Mouse (Mus musculus): ENCODE data around the gene Ppm1b.

The Ppm1b gene

DNA sequence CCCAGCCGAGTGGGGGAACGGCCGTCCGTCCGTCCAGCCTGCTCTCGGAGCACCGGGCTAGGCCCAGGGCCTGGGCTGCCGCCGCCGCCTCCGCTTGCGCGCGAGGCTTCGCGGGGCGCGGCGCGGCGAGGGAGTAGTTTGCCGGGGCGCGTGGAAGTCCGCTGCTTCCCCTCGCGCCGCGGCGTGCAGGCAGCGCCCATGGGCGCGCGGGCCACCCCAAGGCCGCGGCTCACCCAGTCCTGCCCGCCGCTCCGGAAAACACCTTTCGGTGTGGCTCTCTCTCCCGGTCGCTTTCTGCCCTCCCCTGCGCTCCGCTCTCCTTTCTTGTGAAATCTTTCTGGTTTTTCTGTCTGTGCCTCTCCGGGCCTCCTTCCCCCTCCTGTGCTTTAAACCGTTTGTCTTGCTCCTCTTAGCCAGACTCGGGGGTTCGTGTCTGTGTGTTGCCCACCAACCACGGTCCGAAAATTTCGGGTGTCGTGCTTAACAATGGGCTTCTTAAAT, 1.9 kb downstream of the Ppm1b start:
- DNase-seq: no peak

DNA sequence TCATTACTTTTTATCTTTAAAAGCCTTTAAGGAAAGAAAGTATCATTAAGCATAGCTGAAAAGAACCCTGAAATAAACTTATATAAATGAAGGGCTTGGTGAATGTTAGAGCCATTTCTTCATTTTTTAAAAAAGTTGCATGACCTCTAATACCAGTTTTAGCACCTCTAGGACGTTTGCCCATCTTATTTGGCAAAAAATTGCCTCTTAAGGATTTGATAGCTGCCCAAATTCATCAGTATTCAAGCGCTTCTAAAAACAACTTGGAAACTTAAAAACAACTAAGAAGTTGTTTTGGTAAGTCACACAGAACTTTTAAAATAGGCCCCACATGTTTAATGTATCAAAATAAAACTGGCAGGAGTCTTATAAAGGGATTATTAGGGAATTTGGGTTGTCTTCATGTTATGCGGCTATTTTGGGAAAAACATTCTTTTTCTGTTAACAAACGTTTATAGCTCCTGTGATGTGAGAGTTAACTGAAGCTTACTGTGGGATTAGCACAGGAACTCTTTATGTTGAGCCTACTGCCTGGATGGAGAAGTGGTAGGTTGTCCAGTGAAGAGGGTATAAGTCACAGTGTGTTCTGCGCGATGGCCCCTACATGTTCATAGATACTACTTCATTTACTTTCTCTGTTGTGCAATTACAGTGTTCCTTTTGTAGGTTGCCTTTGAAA, 2.6 kb downstream of the Ppm1b start:
- peak; percentile 54 for DNase-seq

DNA sequence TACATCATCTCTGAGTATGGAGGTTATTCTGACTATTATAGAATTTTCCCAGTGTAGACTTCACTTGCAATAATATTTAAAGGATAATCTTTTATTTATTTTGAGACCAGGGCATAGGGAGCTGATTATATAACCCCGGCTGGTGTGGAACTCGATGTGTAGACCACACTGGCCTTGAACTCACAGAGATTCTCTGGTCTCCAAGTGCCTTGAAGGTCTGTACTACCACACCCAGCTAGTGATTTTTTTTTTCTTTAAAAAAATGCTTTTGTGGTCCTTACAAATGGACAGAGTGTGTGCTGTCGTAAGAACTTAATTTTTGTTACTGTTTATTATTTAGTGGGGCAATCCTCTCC, 3.1 kb downstream of the Ppm1b start:
- DNase-seq: peak; percentile 48

DNA sequence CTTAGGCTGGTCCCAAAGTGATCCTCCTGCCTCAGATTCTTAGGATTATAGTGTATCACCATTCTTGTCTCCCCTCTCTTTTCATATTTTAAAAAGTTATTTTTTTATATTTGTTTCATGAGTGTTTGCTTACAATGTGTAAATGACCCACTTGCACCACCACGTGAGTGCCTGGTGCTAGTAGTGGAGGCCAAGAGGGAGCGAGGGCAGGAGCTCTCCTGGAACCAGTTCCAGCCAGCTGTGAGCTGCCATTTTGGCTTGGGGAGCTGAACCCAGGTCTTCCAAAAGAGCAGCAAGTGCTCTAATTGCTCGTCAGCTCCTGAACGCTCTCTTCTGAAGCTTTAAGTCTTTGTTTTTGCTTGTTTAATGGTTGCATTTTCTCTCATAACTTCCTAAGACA, 3.6 kb downstream of the Ppm1b start:
- peak; percentile 85 for DNase-seq

DNA sequence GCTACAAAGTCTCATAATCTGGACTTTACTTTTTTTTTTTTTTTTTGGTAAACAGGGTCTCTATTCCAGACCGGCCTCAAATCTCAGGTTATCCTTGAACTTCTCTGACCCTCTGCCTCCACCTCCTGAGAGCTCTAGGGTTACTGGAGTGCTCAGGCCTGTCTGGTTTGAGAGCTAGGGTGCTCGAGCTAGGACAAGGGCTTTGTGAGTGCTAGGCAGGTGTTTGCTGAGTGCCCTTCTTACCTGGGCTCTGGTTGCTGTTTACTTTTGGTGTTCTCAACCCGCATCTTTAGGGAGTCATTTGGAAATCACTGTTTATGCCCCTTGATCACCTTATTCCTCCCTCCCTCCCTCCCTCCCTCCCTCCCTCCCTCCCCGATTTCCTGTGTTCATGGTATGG, 5.5 kb downstream of the Ppm1b start:
- peak; percentile 79 for DNase-seq

DNA sequence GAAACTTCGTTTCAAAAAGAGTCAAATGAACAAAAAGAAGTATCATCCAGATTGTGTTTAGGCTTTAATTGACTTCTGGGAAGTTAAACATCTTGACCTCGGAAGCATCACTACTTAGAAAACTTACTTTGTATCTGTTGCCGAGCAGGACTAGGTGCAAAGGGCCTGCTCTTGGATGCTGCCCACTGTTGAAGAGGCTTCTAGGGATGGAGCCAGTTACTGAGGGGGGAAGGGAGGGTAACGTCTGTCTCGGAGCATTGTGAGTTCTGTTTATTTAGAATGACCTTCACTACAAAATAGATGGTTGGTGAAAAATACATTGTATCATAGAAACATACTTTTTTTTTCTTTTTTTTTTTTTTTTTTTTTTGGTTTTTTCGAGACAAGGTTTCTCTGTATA, 7.1 kb downstream of the Ppm1b start:
- peak; percentile 74 for DNase-seq

DNA sequence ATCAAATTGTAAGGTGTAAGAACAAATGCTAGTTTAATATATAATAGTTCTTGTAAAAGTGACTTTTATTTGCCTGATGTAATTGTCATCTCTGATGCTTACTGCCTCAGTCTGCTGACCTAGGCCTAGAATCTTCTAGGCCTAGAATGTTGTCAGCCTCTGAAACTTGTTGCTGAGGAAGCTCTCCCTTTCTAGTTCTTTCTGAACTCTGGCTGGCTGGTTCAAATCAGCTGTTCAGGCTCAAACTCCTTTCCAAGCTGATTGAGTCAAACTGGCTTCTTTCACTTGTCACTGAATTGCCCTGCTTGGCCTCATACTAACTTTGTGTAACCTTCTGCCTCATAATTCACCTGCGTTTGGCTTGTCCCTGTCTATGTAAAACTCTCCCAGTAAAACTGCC, 9.7 kb downstream of the Ppm1b start:
- DNase-seq: peak; percentile 55

DNA sequence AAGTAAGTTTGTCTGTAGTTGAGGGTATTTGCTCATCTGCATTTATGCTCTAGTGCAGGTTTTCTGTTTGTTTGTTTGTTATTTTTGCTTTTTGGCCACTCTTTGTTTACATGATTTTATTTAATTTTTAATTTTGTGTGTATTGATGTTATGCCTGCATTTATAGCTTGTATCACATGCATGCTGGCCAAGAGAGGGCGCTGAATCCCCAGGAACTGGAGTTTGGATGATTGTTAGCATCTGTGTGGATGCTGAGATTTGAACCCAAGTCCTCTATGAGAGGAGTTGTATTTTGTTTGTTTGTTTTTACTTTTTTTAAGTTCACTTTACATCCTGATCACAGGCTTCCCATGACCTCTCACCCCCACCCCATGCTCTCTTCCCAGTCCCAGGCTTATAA, 10.5 kb downstream of the Ppm1b start:
- DNase-seq: peak; percentile 66

DNA sequence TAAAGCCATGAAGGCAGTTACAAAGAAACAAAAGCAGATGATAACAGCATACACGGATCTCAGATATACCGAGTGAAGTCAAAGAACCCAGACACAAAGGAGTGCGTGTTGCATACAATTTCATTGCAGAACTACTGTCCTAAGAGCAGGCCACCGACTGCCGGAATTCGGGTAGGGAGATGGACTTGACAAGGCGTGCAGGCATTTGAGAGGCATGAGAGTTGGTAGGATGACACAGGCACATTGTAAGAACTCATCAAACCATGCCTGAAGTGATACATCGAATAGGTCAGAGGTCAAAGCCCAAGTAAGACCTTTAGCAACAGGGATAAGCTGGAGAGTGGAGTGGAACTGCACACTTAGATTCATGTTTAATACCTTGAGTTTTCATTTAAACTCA, 13.4 kb downstream of the Ppm1b start:
- DNase-seq: peak; percentile 83

DNA sequence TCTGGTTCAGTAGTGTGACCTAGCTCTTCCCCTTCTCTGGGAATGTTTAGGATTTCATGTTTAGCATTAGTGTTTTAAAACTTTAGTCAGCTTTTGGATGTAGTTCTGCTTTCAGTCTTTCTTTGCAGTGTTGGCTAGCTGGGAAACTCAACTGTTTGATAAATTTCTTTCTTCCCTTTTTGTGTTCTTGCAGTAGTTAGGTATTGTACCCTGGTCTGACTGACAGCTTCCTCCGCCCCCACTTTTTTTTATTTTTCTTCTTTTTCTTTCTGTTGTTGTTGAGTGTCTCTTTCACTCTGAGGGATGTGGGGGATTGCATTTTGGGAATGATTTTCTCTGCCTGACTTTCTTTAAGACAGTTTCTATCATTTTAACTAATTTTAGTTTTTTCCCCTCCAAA, 25.2 kb downstream of the Ppm1b start:
- no peak for DNase-seq

DNA sequence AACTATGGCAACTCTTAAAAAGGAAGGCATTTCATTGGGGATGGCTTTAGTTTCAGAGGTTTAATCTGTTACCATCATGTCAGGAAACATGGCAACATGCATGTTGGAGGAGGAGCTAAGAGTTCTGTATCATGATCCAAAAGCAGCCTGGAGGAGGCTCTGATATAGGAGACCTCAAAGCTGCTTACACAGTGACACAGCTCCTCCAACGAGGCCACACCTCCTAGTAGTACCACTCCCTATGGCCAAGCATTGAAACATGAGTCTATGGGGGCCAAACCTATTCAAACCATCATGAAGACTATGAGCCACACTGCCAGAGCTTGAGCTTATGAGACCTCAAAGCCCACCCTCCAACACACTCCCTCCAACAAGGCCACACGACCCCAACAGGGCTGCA, 26.2 kb downstream of the Ppm1b start:
- DNase-seq: no peak

DNA sequence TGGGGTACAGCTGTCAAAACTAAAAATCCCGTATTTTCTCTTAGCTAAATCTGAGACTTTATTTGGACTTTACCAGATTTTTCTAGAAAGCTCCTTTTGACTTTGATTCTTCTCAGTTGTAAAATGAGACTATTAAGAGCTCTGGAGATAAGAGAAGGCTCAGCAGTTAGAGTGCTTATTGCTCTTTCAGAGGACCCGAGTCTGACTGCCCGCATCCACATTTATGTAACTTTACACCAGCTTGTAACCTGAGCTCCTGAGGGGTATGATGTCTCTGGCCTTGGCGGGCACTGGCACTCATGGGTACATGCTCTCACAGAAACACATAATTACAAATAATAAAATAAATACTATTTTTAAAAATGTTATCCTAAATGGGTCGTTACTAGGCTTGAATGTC, 29.8 kb downstream of the Ppm1b start:
- no peak for DNase-seq

DNA sequence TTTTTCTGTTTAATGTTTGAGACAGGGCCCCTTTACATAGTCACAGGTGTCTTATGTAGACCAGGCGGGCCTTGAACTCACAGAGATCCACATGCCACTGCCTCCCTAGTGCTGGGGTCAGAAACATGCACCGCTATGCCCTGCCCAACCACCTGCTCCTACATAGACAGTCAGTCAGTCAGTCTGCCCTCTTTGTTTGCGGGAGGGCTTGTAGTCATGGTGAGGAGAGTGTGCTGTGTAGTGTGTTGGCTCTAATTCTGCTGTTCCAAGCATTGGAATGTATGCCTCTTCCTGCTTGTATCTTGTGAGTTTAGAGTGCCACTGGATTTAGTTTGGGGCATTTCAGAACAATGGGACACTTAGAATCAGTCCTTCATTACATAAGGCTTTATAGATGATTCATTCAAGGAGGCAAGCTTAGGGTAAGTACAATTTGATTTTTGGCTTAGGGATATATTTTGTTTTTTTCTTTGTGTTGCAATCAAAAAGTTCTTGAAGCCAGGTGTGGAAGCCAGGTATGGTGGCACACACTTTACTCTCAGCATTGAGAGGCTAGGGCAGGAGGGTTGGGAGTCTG, 31.4 kb downstream of the Ppm1b start:
- no peak for DNase-seq

DNA sequence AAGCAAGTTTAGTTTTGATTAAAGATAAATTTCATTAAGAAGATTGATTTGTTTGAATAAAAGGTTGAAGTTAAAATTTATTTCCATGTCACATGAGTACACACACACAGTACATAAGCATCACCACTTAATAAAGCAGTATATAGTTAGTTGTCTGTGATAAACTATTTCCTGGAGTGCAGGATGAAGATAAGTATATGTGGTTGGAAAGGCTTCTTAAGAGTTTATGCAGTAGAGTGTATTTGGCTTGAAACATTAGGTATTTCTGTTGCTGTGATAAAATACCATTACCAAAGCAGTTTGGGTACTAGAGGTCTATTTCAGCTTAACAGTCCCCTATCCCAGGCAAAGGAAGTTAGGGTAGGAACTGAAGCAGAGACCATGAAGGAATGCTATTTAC, 32.0 kb downstream of the Ppm1b start:
- DNase-seq: no peak

DNA sequence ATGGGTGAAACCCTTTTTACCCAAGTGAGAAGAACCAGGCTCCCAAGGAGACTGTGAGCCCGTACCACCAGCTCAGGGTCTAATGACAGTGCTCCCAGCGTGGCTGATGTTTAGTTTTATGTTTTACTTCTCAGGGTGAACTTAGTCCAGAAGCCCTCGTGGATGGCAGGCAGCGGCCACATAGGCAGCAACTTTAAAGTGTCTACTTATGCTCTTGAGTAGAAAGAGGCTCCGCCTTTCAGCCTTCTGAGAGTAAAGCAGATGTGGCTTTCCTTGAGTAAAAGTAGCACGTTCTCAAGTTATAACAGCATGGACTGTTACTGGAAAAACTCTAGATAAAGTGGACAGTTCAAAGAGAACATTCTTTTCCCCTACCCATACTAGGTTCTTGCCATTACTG, 39.3 kb downstream of the Ppm1b start:
- no peak for DNase-seq

DNA sequence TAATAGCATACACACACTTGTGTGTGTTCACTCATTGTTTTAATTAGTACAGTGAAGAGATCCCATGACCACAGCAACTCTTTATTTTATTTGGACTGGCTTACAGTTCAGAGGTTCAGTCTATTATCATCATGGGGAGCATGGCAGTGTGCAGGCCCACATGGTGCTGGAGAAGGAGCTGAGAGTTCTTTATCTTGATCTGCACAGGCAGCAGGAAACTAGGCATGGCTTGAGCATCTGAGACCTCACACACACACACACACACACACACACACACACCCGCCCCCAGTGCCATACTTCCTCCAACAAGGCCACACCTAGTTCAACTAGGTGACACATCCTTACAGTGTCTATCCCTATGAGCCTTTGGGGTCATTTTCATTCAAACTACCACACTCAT, 41.1 kb downstream of the Ppm1b start:
- no peak for DNase-seq

DNA sequence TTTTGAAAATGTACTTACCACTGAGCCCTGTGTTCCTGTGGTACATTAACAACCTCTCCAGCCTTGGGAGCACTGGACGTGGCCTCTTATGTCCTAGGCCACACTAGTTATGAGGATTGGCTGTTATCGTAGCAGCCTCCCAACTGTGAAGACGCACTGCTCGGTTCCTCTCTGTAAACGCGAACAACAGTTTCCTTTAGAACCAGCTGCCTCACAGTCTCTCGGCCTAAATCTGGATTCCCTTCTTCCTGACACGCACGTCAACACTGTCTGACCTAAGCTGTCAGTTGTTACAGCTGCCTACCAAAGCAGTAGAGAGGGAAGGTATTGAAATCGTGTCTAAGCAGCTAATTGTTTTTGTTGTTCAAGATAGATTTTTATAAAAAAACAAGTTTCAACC, 43.1 kb downstream of the Ppm1b start:
- no peak for DNase-seq

DNA sequence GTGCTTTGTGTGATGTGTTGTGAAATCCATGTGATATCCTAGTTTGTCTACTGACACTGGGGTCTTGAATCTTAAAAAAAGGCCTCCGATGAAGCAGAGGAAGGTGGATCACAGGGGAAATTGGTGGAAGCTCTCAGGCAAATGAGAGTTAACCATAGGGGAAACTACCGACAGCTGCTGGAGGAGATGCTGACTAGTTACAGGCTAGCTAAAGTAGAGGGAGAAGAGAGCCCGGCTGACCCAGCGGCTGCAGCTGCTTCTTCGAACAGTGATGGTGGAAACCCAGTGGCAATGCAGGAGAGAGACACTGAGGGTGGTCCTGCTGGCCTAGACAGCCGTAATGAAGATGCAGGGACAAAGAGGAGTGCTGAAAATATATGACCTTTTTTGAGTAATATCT, 56.9 kb downstream of the Ppm1b start:
- DNase-seq: peak; percentile 25

DNA sequence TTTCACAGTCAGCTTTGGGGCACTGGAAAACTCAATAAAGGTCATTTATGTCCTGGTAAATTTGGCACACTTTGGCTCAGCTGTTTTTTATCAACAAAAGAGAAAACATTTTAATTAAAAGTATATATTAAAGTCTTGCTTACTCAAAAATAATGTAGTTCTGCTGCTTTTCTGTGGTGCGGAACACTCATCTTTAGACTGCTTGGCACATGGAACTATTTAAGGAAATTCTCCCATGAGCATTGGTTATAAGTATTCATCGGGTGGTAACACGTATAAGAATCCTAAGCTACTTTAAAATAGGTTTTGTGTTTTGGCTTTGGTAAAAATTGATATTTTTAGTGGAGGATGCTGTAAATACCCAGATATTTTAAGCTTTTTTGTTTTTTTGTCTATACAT, 58.1 kb downstream of the Ppm1b start:
- DNase-seq: no peak

DNA sequence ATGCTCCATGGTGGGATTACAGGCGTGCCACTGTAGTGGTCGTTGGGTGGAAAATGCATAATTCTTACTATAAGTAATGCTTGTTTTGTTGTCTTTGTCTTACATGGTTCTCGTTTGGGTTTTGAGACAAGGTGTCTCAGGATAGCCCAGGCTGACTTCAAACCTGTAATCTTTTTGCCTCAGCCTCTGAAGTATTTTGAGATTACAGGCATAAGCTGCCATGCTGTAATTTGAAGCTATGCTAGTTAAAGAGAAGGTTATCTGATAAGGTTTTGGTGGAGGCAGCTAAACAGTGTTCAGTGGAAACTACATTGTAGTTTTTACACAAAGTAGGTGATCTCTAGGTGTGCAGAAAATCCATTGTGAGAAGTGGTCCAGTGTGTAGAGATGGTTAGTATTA, 61.8 kb downstream of the Ppm1b start:
- DNase-seq: no peak

DNA sequence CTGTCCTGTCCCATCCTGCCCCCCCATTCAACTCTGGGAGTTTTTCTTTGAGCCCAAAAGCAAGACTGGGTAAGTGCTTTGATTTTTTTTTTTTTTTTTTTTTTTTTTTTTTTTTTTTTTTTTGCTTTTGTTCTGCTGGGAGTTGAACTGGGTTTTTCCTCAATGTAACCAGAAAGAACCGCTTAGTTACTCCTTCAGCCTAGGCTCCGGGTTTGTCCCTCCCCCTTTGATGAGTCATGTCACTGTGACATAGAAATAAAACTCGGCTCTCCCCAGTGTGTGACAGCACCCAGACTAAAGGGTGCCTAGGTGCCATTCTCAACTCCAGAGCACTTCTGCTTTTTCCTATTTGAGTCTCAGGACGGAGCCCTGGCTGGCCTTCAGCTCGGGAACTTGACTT, 62.3 kb downstream of the Ppm1b start:
- DNase-seq: no peak

DNA sequence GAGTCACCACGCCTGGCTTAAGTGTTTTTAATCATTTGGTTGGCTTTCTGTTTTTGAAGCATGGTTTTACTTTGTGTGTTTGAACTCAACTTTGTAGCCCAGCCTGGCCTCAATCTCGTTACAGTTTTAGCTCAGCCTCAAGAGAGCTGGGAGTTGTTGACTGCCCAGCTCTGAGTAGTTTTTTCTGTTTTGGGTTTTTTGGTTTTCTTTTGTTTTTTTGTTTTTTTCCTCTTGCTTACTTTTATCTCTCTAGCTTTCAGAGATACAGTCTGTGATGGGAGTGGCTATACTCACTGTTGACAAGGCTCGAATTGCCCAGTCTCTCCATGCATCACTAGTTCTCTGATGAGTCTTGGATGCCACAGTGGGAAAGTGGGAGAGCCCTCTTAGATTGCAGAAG, 63.8 kb downstream of the Ppm1b start:
- DNase-seq: no peak

DNA sequence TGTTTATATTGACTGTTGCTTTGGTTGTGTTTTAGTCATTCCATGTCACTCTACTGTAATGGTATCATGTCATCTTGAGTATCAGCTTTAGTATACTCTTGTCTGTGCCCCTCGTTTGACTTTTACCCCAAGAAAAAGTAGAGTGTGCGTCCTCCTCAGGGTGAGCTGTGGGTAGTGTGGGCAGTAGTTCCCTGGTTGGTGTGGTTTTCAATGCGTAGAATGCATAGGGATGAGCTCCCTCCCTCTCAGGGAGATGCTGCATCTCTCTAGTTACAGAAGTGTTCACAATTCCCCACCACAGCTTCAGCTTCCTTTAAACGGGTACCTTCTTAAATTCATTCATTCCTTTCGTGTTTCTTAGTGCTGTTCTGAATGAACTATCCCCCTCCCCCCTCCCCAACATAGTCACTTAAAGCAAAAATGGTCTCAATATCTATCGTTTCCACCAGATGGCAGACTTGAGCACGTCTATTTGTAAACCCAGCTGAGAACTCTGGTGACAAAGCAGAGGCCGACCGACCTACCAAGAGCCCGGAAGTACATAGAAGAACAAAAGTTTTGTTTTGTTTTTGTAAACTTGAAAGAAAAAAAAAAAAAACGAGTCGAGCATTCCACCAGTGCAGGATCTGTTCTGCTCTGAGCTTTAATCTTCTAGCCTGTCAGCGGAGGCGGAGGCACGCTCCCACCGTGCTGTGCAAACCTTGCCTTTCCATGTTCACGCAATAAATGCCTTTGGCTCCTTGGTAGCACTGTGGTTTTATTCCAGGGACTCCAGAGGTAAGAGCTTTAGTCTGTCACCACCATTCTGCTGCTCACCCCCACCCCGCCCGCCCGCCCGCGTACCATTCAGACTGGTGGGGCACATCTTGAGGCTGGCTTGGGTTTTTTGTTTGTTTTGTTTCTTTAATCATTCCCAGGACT, 67.0 kb downstream of the Ppm1b start:
- peak; percentile 91 for DNase-seq

DNA sequence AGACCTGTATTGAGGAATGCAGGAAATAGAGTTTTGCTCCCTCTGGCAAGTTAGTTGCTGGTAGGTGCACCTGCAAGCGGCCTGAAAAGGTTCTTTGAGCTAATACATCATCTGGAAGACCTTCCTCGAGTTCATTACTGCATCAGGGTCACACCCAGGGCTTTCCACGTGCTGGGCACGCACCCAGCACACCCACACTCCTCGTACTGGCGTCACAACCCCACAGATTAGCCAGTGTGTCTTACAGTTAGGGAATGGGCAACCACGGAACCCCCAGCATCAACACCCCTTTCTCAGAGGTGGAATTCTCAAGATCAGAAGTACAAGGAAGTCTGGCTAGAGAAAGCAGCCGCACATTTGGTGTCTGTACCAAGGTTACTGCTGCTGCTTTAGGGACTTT, 67.7 kb downstream of the Ppm1b start:
- peak; percentile 87 for DNase-seq
